Mouse (Mus musculus) monocyte, adult 2 months (primary cell): ENCODE data around the gene Mchr1.

Source experiments
- DNase-seq, 2 experiments: peaks; one replicate each; pipeline ENCODE4 v3.0.0; 2022; ENCODE audit warnings: low spot score in 2 of 2, low read depth in 1 of 2

Mchr1 gene

DNA sequence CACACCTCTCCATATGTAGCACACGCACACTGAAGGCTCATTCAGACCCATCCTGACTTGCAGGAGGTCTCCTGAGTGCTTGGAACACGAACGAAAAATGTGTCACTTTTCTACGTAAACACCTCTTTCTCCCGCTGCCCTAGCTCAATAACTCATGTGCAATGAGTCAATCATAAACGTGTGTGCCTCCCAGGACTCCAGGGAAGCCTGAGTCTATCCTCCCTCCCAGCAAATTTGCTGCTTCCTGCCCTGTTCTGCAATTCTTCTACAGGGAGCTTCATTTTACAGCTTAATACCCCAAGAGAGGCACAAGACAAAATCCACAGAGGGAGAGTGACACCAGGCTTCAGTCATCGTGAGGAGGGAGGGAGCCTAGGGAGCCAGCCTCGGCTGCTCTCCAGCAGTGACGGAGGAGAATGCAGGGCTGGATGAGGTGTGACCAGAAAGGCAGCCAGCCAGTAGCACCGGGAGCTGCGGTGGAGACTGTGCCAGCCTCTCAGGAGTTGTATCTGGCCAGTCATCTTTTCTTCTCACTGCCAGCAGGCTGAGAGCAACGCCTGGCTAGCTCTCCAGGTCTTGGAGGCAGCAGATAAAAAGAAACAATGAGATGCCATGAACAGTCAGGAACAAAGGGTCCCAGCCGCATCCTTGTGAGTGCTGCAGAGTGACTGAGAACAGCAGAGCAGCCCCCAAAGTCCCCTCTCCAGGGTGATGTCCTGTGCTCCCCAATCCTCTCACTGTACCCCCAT lies 37.2 kb downstream of the Mchr1 start:
- DNase-seq, result no peak

DNA sequence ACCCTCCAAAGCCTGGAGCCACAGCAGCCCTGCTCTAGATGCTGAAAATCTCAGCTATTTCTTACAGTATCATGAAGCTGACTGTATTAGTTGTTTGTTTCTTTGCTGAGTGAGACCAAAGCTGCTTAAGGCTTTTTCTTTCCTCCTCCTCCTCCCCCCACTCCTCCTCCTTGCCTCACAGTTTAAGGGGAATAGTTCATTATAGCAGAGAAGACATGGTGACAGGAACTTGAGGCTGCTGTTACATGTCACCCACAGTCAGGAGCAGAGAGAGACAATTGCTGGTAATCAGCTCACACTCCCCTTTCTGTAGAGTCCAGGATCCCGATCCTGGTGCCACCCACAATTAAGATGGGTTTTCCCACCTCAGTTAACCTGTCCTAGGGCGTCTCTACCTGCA lies 38.1 kb downstream of the Mchr1 start:
- no peak for DNase-seq

DNA sequence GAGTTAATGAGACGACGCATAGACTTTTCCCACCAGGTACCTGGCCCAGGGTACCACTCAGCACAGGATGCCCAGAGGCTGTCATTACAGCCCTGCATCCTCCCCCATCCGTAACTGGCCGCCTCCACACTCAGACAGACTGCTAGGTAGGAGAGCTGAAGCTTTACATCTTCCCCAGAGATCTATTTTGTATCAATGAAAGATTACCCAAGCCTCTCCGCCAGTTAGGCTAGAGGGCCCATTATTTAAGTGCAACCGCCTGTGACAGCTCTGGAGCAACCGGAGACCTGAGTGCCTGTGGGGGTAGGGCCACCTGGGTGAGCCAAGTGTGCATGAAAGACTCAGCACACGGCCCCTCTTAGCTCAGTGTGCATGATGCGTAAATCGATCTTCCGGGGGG lies 42.6 kb downstream of the Mchr1 start:
- no peak for DNase-seq

DNA sequence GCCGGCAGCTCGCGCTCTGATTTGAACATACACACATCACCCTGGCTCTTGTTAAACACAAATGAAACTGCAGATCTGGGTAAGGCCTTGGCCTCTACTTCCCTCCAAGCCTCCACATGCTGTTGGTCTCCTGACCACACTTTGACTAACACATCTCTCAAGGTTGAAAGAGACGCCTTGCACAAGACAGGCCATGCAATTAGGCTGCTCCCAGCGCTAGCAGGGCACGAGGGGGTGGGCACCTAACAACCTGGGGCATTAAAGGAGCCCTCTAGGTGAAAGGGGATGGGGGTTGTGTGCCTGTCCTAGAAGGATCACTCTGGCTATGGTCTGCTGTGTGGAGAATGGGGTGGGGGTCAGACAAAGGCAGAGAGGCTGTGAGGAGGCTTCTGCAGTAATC lies 43.4 kb downstream of the Mchr1 start:
- DNase-seq, result no peak

DNA sequence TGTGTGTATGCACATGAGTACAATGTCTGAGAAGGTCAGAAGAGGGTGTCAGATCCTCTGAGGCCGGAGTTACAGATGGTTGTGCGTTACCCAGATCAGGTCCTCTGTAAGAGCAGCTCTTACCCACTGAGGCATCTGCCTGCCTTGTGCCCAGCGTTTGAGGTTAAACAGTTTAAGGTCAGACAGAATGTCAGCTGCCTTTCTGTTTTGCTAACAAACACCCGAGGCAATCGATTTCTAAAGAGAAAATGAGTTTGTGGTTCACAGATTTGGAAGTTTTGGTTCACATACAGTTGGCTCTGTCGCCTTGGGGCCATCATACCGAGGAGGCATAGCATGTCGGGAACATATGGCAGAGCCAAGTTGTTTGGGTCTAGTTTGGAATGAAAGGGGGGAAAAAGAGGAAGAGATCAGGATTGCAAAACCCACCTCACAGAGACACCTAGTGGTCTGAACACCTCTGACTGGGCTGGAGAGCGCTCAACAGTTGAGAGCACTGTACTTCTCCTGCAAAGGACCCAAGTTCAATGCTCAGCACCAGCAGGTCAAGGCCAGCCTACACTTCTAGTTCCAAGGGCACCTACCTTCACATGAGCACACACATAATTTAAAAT lies 48.9 kb downstream of the Mchr1 start:
- no peak for DNase-seq
